Mouse (Mus musculus) spleen, postnatal 36 days (tissue): Measurements from ENCODE around the gene Gm9046.
"Not testable (repeated sequence)": the region's sequence is repeated elsewhere in the genome, so short reads cannot be mapped to it uniquely, and the experiment has no call there.

Source experiments
- DNase-seq, 2 experiments: peaks; one replicate each; pipeline ENCODE4 v3.0.0; 2022; ENCODE audit warnings: low spot score in 2 of 2, mixed read lengths in 1 of 2

Gm9046 gene

GRCm38 (mm10) chr10:118343155-118343554 is at the start of gene Gm9046:
Gene Gm9046 (minus strand): TSS chr10:118343255.
- not testable (repeated sequence) for DNase-seq

GRCm38 (mm10) chr10:118370443-118370842 is 27.4 kb upstream of the Gm9046 start:
- DNase-seq, result peak; percentile 69 to 80

- no peak for DNase-seq
Measured at GRCm38 (mm10) chr10:118369518-118369917, 26.5 kb upstream of the Gm9046 start.

- not testable (repeated sequence) for DNase-seq
Measured at GRCm38 (mm10) chr10:118354005-118354404, 10.9 kb upstream of the Gm9046 start, which contains the start of gene Gm9049. Gene Gm9049 (minus strand): TSS chr10:118354105.

- DNase-seq, result not testable (repeated sequence)
Measured at GRCm38 (mm10) chr10:118348579-118348978, 5.5 kb upstream of the Gm9046 start, which contains the start of gene Gm9048. Gene Gm9048 (minus strand): TSS chr10:118348679.

GRCm38 (mm10) chr10:118337731-118338130 is 5.3 kb downstream of the Gm9046 start, which contains the start of gene Gm9045:
Gene Gm9045 (minus strand): TSS chr10:118337831.
- DNase-seq, result not testable (repeated sequence)

- not testable (repeated sequence) for DNase-seq
Measured at GRCm38 (mm10) chr10:118332308-118332707, 10.7 kb downstream of the Gm9046 start, which contains the start of gene Gm9044. Gene Gm9044 (minus strand): TSS chr10:118332408.

- DNase-seq, result not testable (repeated sequence)
Measured at GRCm38 (mm10) chr10:118326869-118327268, 16.2 kb downstream of the Gm9046 start, which contains the start of gene Gm9040. Gene Gm9040 (minus strand): TSS chr10:118326969.

GRCm38 (mm10) chr10:118319024-118319423 is 24.0 kb downstream of the Gm9046 start:
- no peak for DNase-seq

GRCm38 (mm10) chr10:118302133-118302532 is 40.9 kb downstream of the Gm9046 start:
- not testable (repeated sequence) for DNase-seq

GRCm38 (mm10) chr10:118294938-118295337 is 48.1 kb downstream of the Gm9046 start, which contains the start of gene Iltifb:
Gene Iltifb (minus strand): TSS chr10:118295038.
- DNase-seq, result no peak
